Mouse (Mus musculus) fat pad, adult 2 months (tissue): Measurements from ENCODE around the gene Emc8.

Experiments
- DNase-seq: peaks from one replicate; pipeline ENCODE4 v3.0.0-alpha.2; 2011; ENCODE audit warnings: low read depth, low spot score; ENCODE audit errors: extremely low read depth

Gene Emc8

DNA sequence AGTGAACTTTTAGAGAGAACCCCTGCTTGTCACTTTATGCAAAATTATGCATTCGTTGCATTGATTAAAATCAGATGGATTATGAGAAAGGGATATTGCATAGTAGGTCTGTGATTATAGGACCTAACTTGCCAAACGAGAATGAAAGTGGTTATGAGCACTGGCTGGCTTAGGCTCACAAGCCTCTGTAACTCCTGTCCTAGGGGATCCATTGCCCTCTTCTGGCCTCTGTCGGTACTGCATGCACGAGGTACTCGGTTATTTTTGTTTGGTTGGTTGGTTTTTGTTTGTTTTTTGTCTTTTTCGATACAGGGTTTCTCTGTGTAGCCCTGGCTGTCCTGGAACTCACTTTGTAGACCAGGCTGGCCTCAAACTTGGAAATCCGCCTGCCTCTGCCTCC, 60.5 kb downstream of the Emc8 start:
- no peak for DNase-seq

GRCm38 (mm10) chr8:120607460-120607859, 60.9 kb downstream of the Emc8 start:
- no peak for DNase-seq
